Mouse (Mus musculus): ENCODE measurements around the gene Tmem165.

GRCm38 (mm10) chr5:76177664-76178063 is 6.0 kb upstream of the Tmem165 start:
- TF ChIP-seq CTCF (IDR thresholded peaks at IDR 0.05; ENCODE audit: extremely low read depth, insufficient read depth, insufficient read length, insufficient replicate concordance) (no peak), POLR2A (IDR thresholded peaks at IDR 0.05; ENCODE audit: low read depth, low read length) (no peak)
